Mouse (Mus musculus): ENCODE results near the gene Rhod.
"Not testable (repeated sequence)": the region's sequence is repeated elsewhere in the genome, so short reads cannot be mapped to it uniquely, and the experiment has no call there.

Gene Rhod

GRCm38 (mm10) chr19:4439161-4439801 is at the start of gene Rhod:
Rhod (minus strand) TSS chr19:4439432.
- no peak for DNase-seq (ENCODE audit: low read depth, low spot score)

- DNase-seq (ENCODE audit: low read depth, low spot score), result no peak
These were observed 48.6 kb upstream of the Rhod start for GRCm38 (mm10) chr19:4487877-4488276.

GRCm38 (mm10) chr19:4485006-4485405 is 45.8 kb upstream of the Rhod start:
- DNase-seq (ENCODE audit: low read depth, low spot score), result no peak

DNA sequence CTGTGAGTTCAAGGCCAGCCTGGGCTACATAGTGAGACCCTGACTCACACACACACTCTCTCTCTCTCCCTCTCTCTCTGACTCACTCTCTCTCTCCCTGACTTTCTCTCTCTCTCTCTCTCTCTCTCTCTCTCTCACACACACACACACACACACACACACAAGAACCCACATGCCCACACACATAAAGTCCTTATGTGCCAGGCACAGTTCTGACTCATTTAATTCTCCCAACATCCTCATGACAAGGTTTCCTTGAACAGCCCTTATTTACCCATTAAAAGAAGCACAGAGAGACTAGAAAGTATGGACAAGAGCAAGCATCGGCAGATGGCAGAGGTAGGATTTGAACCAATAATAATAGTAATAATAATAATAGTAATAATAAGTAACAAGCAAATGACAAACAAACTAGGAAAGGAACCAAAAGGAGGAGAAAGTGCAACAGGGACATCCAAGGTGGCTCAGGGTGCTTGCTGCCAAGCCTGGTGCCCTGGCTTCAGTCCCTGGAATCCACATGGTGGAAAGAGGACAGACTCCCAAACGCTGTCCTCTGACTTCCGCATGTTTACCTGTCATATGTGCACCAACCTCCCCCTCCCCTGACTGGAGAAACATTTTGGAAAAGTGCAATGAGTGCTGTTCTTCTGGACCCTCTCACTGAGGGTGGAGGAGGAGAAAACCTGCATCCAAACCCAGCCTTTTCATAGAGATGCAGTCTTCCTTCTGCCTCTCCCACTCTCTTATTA is 43.1 kb upstream of the Rhod start:
- DNase-seq (ENCODE audit: low read depth, low spot score), result no peak

GRCm38 (mm10) chr19:4481326-4481725 is 42.1 kb upstream of the Rhod start:
- no peak for DNase-seq (ENCODE audit: low read depth, low spot score)

DNA sequence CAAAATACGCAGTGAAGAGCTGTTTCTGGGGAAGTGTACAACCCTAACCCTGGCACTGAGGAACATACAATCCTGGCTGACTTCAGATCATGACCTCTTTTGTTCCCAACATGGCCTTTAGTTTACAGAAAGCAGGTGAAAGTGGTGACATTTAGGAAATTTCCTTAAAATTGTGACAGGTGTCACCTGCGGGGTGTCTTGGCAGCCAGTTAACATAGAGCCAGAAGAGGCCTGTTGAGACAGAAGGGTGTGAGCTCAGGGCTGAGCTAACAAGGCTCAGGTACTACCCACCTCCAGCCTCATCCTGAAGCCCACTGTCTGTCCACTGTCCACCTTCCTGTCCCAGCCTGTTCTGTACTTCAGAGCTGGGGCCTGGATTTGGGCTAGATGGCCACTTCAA is 40.8 kb upstream of the Rhod start:
- no peak for DNase-seq (ENCODE audit: low read depth, low spot score)

GRCm38 (mm10) chr19:4478190-4478516 is 38.9 kb upstream of the Rhod start:
- DNase-seq (ENCODE audit: low read depth, low spot score), result no peak

GRCm38 (mm10) chr19:4477345-4478189 is 38.3 kb upstream of the Rhod start, which contains the start of gene Syt12:
Syt12 (minus strand) TSS chr19:4477447.
- no peak for DNase-seq (ENCODE audit: low read depth, low spot score)

DNA sequence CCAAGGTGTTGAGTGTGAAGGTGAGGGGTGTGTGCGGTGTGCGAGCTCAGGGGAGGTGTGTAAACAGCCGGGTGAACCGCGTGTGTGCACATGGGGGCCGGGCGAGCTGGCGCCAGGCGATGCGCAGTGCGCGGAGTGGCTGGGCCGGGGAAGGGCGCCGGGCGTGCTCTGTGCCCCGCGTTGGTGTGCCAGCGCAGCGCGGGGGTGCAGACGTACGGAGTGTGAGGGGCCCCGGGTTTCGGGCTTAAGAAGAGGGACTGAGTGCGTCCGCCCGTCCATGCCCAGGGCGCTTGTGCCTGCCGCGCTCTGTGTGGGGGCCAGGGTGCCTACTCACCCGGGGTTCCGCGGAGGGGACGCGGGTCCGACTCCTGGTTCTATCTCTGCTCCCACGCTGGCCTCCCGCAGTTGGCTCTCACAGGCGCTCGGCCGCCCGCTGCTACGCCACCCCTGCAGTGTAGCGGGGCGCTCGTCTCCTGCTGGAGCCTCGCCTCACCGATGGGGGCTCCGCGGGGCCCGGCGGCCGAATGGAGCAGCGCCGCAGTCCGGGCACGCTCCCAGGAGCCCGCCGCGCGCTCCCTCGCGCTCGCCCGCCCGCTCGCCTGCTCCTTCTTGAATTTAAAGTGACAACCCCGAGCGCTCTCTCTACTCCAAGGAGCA is 37.5 kb upstream of the Rhod start:
- no peak for DNase-seq (ENCODE audit: low read depth, low spot score)

DNA sequence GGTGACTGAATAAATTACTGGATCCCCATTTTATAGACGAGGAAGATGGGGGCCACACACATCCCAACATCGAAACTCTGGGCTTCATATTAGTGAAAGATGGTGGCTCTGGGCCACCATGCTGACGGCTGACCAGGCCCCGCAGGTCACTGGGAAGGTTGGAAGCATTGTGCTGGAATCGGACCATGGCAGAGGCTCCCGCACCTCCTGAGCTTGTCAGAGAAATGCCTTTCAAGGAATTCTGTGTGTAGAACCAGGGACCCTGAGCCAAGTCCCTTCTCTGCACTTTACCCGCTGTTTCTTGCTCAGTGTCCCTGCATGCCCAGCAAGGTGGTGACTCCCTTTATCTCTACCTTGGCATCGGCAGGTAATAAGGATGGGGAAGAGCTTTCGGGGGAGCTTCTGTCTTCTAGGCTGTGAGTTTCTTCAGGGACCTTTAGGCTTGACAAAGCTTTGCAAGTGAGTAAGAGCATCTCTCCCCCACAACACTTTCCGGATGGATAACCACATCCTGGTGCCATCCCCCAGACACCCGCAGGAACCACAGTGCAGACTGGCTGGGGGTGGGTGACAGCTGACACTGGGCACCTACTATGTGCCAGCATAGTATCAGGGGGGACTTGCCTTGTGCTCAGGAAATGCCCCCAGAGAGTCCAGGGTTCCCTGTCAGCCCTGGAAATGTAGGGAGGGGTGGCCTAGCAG is 36.1 kb upstream of the Rhod start:
- DNase-seq (ENCODE audit: low read depth, low spot score), result no peak

DNA sequence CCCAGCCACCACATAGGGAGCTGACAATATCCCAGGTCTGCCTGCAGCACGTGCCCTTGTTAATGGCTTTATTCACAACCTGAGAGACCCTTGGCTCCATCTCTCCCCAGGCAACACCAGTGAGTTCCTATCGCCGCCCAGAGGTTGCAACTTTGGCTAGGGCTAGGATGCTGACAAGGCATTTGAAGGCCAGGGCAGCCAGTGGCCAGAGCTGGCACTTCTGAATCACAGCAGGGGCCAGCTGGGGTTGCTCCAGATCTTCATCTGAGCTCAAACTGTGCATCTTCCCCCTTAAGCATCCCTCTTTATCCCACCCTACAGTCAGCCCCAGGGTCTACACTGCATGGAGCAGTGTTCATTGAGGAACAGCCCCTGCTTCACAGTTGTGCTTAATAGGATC is 35.5 kb upstream of the Rhod start:
- DNase-seq (ENCODE audit: low read depth, low spot score), result no peak

- no peak for DNase-seq (ENCODE audit: low read depth, low spot score)
These were observed 34.3 kb upstream of the Rhod start for GRCm38 (mm10) chr19:4473549-4473948.

GRCm38 (mm10) chr19:4468363-4468762 is 29.1 kb upstream of the Rhod start:
- DNase-seq (ENCODE audit: low read depth, low spot score), result no peak

GRCm38 (mm10) chr19:4464666-4465065 is 25.4 kb upstream of the Rhod start:
- DNase-seq (ENCODE audit: low read depth, low spot score), result no peak

GRCm38 (mm10) chr19:4461981-4462380 is 22.7 kb upstream of the Rhod start:
- no peak for DNase-seq (ENCODE audit: low read depth, low spot score)

GRCm38 (mm10) chr19:4456227-4456626 is 17.0 kb upstream of the Rhod start:
- no peak for DNase-seq (ENCODE audit: low read depth, low spot score)

DNA sequence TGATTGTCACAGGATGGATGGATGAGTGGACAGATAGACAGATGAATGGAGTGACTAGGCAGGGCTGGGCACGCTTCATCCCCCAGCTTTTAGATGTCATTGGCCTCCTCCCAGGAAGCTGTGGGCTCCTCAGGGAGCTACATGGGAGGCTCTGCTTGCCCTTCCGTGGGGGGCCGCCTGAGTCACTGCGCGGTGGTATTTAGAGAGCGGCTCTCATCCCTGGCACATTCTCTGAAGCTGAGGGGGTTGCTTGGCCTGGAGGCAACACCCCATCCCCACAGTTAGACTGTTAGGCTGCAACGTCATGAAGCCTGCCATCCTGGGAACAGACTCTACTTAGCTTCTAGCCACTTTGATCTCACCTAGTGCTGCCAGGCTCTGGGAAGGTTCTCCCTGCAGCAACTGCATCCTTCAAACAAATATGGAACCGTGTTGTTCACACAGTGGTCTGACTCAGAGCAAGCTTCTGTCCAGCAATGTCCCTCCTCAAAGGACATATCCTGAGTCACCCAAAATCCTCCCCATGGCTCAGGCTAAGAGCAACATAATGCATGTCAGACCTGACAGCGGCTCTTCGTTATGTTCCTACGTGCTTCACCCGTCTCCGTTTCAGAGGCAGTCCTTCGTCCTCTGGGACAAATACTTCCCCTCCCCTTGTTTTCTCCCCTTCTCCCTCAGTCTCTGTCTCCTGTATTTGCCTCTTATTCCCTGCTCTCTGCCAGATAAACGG is 16.0 kb upstream of the Rhod start:
- DNase-seq (ENCODE audit: low read depth, low spot score), result no peak

DNA sequence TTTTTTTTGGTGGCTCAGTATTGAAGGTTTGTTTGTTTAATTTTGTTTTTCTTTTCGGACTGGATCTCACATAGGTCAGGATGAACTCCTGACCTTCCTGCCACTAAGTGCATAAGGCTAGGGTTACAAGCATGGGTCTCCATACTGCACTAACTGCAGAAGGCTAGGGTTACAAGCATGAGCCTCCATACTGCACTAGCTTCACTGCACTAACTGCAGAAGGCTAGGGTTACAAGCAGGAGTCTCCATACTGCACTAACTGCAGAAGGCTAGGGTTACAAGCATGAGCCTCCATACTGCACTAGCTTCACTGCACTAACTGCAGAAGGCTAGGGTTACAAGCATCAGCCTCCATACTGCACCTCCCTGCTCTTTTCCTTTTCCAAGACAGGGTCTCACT is 14.8 kb upstream of the Rhod start:
- DNase-seq (ENCODE audit: low read depth, low spot score), result not testable (repeated sequence)

GRCm38 (mm10) chr19:4452525-4452924 is 13.3 kb upstream of the Rhod start:
- no peak for DNase-seq (ENCODE audit: low read depth, low spot score)

GRCm38 (mm10) chr19:4451965-4452364 is 12.7 kb upstream of the Rhod start:
- DNase-seq (ENCODE audit: low read depth, low spot score), result no peak

GRCm38 (mm10) chr19:4451098-4451497 is 11.9 kb upstream of the Rhod start:
- DNase-seq (ENCODE audit: low read depth, low spot score), result no peak

Measured in retina, adult 2 months (tissue).